Mouse (Mus musculus) small intestine, adult 2 months (tissue): ENCODE results near the gene Mitf. TPM values are rescaled to one million over a fixed set of nuclear protein-coding genes. Genes with fewer than 3 reads are reported as not detected.

ENCODE experiments used
- H3K27ac ChIP-seq: fragments of 200-500 bp; 2 replicates; pipeline ENCODE4 v1.5.1; 2012; ENCODE audit warnings: low read depth, low read length, control low read depth, inconsistent platforms; ENCODE audit not compliant: insufficient read depth
- H3K27me3 ChIP-seq: fragments of 200-500 bp; 2 replicates; pipeline ENCODE4 v1.6.1; 2012; ENCODE audit warnings: mild to moderate bottlenecking, moderate library complexity, low read length, inconsistent platforms; ENCODE audit not compliant: control insufficient read depth, insufficient read depth
- H3K36me3 ChIP-seq: fragments of 200-500 bp; 2 replicates; pipeline ENCODE4 v1.6.1; 2012; ENCODE audit warnings: mild to moderate bottlenecking, low read length, control low read depth, inconsistent platforms; ENCODE audit not compliant: control insufficient read depth, insufficient read depth
- H3K4me1 ChIP-seq: fragments of 200-500 bp; 2 replicates; pipeline ENCODE4 v1.6.1; 2012; ENCODE audit warnings: low read length, inconsistent platforms, mixed read lengths; ENCODE audit not compliant: control insufficient read depth, insufficient read depth, insufficient read length
- H3K4me3 ChIP-seq: fragments of 200-500 bp; 2 replicates; pipeline ENCODE4 v1.5.1; 2012; ENCODE audit warnings: low read depth, mild to moderate bottlenecking, control low read depth, inconsistent platforms, low read length, moderate library complexity
- CTCF ChIP-seq: fragments of 200-500 bp; IDR thresholded peaks from 2 replicates; pipeline ENCODE4 v1.5.1; 2012; ENCODE audit warnings: low read depth, mild to moderate bottlenecking, control low read depth, inconsistent platforms, low read length, moderate library complexity, mixed read lengths; ENCODE audit not compliant: insufficient replicate concordance, insufficient read length; ENCODE audit errors: extremely low read depth
- POLR2A ChIP-seq: fragments of 200-500 bp; IDR thresholded peaks from 2 replicates; pipeline ENCODE4 v1.6.1; 2012; ENCODE audit warnings: low read depth, mild to moderate bottlenecking, control low read depth, inconsistent platforms, low read length, moderate library complexity
- WGBS: fragments of 180-500 bp; shearing (Covaris S2); methylation state at CpG from one replicate; pipeline ENCODE4 v1.1.7; 2018; 5-methylcytosine and 5-hydroxymethylcytosine counted together
- polyA plus RNA-seq: library from polyadenylated mRNA; depleted of rRNA; stranded (reverse); fragments of >200 nt; gene quantifications from 2 replicates; pipeline ENCODE4 v1.2.3, GENCODE M21; 2012

The Mitf gene
- polyA plus RNA-seq, 1 experiment: 0.63 TPM

- no peaks in the 10 kb centered on the region for H3K36me3 ChIP-seq
- TF ChIP-seq CTCF (no peak), POLR2A (no peak)
- no peaks in the 10 kb centered on the region for H3K27me3 ChIP-seq
- WGBS: 48% methylated on average over 3 of the region's 3 CpGs
- H3K27ac ChIP-seq: no peak overlapping the region
- no peaks in the 10 kb centered on the region for H3K4me1 ChIP-seq
- H3K4me3 ChIP-seq: no peak overlapping the region
Observed at GRCm38 (mm10) chr6:97881935-97882334, 75.1 kb downstream of the Mitf start.

GRCm38 (mm10) chr6:97882931-97883330, 76.1 kb downstream of the Mitf start:
- no peak overlapping the region for H3K4me3 ChIP-seq
- H3K4me1 ChIP-seq: no peaks in the 10 kb centered on the region
- H3K36me3 ChIP-seq: no peaks in the 10 kb centered on the region
- no peak for TF ChIP-seq POLR2A
- no peak for TF ChIP-seq CTCF
- H3K27ac ChIP-seq: no peak overlapping the region
- H3K27me3 ChIP-seq: no peaks in the 10 kb centered on the region
- WGBS: 84% methylated on average over 8 of the region's 8 CpGs

GRCm38 (mm10) chr6:97883496-97883895, 76.6 kb downstream of the Mitf start:
- Histone ChIP-seq H3K36me3 (no peaks in the 10 kb centered on the region), H3K27me3 (no peaks in the 10 kb centered on the region), H3K27ac (no peak overlapping the region), H3K4me3 (no peak overlapping the region), H3K4me1 (no peaks in the 10 kb centered on the region)
- TF ChIP-seq CTCF (no peak), POLR2A (no peak)
- WGBS: 66% methylated on average over 2 of the region's 2 CpGs

GRCm38 (mm10) chr6:97884971-97885370, 78.1 kb downstream of the Mitf start:
- H3K27me3 ChIP-seq: no peaks in the 10 kb centered on the region
- no peak overlapping the region for H3K27ac ChIP-seq
- WGBS: 82% methylated on average over 4 of the region's 4 CpGs
- no peak for TF ChIP-seq POLR2A
- TF ChIP-seq CTCF: no peak
- no peak overlapping the region for H3K4me3 ChIP-seq
- no peaks in the 10 kb centered on the region for H3K4me1 ChIP-seq
- H3K36me3 ChIP-seq: no peaks in the 10 kb centered on the region

GRCm38 (mm10) chr6:97885606-97886005, 78.8 kb downstream of the Mitf start:
- no peaks in the 10 kb centered on the region for H3K4me1 ChIP-seq
- TF ChIP-seq CTCF: no peak
- TF ChIP-seq POLR2A: no peak
- H3K27me3 ChIP-seq: no peaks in the 10 kb centered on the region
- no peak overlapping the region for H3K4me3 ChIP-seq
- no peaks in the 10 kb centered on the region for H3K36me3 ChIP-seq
- WGBS: 86% methylated on average over 3 of the region's 3 CpGs
- no peak overlapping the region for H3K27ac ChIP-seq

- H3K4me3 ChIP-seq: no peak overlapping the region
- no peaks in the 10 kb centered on the region for H3K36me3 ChIP-seq
- H3K4me1 ChIP-seq: no peaks in the 10 kb centered on the region
- 54% methylated on average over 4 of the region's 4 CpGs for WGBS
- TF ChIP-seq CTCF: no peak
- no peak for TF ChIP-seq POLR2A
- H3K27ac ChIP-seq: no peak overlapping the region
- H3K27me3 ChIP-seq: no peaks in the 10 kb centered on the region
Observed at GRCm38 (mm10) chr6:97887893-97888292, 81.0 kb downstream of the Mitf start.

- Histone ChIP-seq H3K4me1 (no peaks in the 10 kb centered on the region), H3K27me3 (no peaks in the 10 kb centered on the region), H3K27ac (no peak overlapping the region), H3K4me3 (no peak overlapping the region), H3K36me3 (no peaks in the 10 kb centered on the region)
- TF ChIP-seq CTCF (no peak), POLR2A (no peak)
- 41% methylated on average over 3 of the region's 3 CpGs for WGBS
Observed at GRCm38 (mm10) chr6:97888596-97888995, 81.7 kb downstream of the Mitf start.

GRCm38 (mm10) chr6:97893546-97893945, 86.7 kb downstream of the Mitf start:
- H3K4me1 ChIP-seq: no peaks in the 10 kb centered on the region
- no peak overlapping the region for H3K27ac ChIP-seq
- 75% methylated on average over 5 of the region's 5 CpGs for WGBS
- H3K27me3 ChIP-seq: no peaks in the 10 kb centered on the region
- no peak overlapping the region for H3K4me3 ChIP-seq
- no peaks in the 10 kb centered on the region for H3K36me3 ChIP-seq
- TF ChIP-seq CTCF (no peak), POLR2A (no peak)
